Mouse (Mus musculus): ENCODE results near the gene Zfp937. TPM values are rescaled to one million over a fixed set of nuclear protein-coding genes. Genes with fewer than 3 reads are reported as not detected.
"Not testable (repeated sequence)": the region's sequence is repeated elsewhere in the genome, so short reads cannot be mapped to it uniquely, and the experiment has no call there.

Gene Zfp937
- polyA plus RNA-seq (2016; fragmentation: Nextera tagmentation; extraction: Ambion mirVana): 10.2 and 10.6 TPM in 2 replicates

DNA sequence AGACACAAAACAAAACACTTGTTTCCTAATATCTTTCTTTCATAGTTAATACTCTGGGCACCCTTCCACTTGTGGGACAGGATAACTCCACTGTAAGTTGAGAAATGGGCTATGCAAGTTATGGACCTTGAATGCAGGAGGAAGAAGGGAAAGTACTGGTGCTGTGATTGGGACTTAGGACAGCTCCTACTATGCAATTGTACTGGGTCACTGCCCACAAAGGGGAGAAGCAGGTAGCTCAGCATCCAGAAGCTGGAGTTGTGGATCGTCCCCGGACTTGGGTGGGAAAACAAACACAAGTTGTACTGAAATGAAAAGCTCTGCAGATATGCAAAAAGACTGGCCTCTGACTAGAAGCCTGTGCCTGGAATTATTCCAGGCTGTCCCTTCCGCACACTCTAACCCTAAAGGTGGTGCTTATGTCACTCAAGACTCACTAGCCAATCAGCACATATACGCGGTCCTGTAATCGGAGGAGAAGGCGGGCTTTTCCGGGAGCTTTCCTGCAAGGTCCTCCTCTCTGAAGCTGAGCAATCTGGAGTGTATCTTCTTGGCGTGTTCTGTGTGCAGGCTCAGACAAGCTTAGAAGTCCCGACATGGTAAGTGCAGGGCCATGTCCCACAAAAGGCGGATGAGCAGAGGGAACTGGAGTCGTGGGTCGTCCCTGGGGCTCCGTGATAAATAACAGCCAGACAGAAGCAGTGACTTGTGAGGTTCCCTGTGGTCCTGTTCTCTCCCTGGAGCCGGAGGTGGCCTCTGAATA, at the start of gene Zfp937:
TSS of gene Zfp937 (plus strand) at position 474 of the 763 bp plus-strand sequence.
- WGBS: 3% methylated on average over 15 of the region's 15 CpGs
- H3K9ac ChIP-seq (replicated peaks): peak within 1 kb of the TSS; percentile 37
- H3K4me1 ChIP-seq; H3K9me3 ChIP-seq; H3K36me3 ChIP-seq; H3K27ac ChIP-seq (replicated peaks); H3K27me3 ChIP-seq: not testable (repeated sequence)
- peak within 1 kb of the TSS; percentile 48 for H3K4me2 ChIP-seq (replicated peaks)
- peak within 1 kb of the TSS; percentile 47 for H3K4me3 ChIP-seq
- peak; percentile 100 for ATAC-seq (ENCODE audit: low FRiP score, low read depth)

DNA sequence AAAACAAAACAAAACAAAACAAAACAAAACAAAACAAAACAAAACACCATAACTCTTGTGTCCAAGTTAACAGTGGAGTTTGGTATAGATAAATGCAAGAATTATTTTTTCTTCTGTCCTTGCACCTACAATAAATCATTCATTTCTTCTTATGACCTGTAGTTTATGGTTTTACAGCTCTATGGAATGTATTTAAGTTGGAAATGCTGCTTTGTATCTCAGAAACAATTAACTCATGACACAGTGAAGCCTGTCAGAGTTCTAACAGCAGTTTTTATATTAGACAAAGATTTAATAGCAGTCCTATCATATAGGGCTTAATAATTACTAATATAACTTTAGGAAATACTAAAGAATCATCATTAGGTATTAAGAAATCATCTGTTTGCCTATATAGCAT, 44.0 kb upstream of the Zfp937 start:
- no peak overlapping the region for H3K27ac ChIP-seq (replicated peaks)
- H3K9me3 ChIP-seq: peaks cover 13% of the 10 kb centered on the region; the same call in 1 of the 2 replicates
- H3K36me3 ChIP-seq: no peaks in the 10 kb centered on the region
- H3K4me1 ChIP-seq: no peaks in the 10 kb centered on the region
- ATAC-seq (ENCODE audit: low FRiP score, low read depth): no peak
- no peak overlapping the region for H3K4me3 ChIP-seq
- no peaks in the 10 kb centered on the region for H3K27me3 ChIP-seq
- H3K4me2 ChIP-seq (replicated peaks): no peak overlapping the region
- H3K9ac ChIP-seq (replicated peaks): no peak overlapping the region

DNA sequence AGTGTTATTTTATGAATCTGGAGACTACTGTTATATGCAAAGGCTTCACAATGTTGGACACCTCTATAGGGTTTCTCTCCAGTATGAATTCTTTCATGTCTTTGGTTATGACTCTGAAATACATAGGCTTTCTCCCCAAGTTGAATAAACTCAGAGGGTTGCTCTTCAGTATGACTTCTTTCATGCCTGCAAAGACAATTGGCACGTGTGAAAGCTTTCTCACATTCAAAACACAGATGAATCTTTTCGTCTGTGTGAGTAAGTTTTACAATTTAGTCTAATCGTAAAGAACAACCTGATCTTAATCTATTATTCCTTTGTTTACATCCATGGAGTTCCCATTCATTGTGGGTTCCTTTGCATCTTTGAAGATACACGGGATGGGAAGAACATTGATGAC, 38.3 kb upstream of the Zfp937 start, which contains the start of gene Gm10770:
TSS of gene Gm10770 (minus strand) at position 101 of the 400 bp plus-strand sequence.
- not testable (repeated sequence) for H3K9ac ChIP-seq (replicated peaks); H3K4me2 ChIP-seq (replicated peaks); H3K4me3 ChIP-seq; H3K36me3 ChIP-seq; H3K4me1 ChIP-seq; H3K27me3 ChIP-seq; ATAC-seq (ENCODE audit: low FRiP score, low read depth); H3K27ac ChIP-seq (replicated peaks)
- H3K9me3 ChIP-seq: peaks cover 15% of the 10 kb centered on the region; the same call in 1 of the 2 replicates
- 82% methylated on average over 4 of the region's 4 CpGs for WGBS

DNA sequence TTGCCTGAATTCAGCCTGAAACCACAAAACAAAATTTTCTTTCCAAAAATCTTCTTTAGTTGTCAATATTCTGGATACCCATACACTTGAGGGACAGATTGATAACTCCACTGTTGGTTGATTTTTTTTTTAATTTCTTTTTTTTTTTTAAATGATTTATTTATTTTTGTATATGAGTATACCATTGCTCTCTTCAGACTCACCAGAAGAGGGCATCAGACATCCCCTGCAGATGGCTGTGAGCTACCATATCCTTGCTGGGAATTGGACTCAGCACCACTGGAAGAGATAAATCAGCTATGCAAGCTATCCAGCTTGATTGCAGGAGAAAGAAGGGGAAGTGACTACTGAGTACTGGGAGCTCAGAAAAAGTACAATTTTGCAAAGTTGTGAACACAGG, 36.8 kb upstream of the Zfp937 start:
- H3K9me3 ChIP-seq: peaks cover 15% of the 10 kb centered on the region; the same call in 1 of the 2 replicates
- ATAC-seq (ENCODE audit: low FRiP score, low read depth); H3K36me3 ChIP-seq; H3K27me3 ChIP-seq; H3K4me1 ChIP-seq; H3K4me3 ChIP-seq; H3K9ac ChIP-seq (replicated peaks); H3K27ac ChIP-seq (replicated peaks); H3K4me2 ChIP-seq (replicated peaks): not testable (repeated sequence)

DNA sequence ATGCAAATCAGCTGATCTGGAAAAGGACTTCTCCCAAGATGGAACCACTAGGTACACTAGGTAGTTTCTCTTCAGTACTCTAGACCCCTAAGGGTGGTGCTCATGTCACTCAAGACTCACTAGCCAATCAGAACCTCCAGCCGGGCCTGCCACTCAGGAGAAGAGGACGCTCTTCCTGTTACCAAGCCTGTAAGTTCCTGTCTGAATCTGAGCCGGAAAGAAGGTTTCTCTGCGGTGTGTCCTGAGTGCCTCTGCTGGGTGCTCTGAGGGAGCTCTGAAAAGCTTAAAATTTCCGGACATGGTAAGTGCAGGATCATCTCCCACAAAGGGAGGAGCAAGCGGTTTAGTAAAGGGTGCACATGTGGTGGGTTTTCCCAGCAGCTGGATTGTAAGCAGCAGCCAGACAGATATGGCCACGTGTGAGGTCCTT, 36.3 kb upstream of the Zfp937 start, which contains the start of gene Gm14139:
TSS of gene Gm14139 (plus strand) at position 186 of the 430 bp plus-strand sequence.
- H3K4me1 ChIP-seq; ATAC-seq (ENCODE audit: low FRiP score, low read depth); H3K36me3 ChIP-seq; H3K27me3 ChIP-seq; H3K9ac ChIP-seq (replicated peaks); H3K4me3 ChIP-seq; H3K27ac ChIP-seq (replicated peaks); H3K4me2 ChIP-seq (replicated peaks): not testable (repeated sequence)
- peaks cover 15% of the 10 kb centered on the region; the same call in 1 of the 2 replicates for H3K9me3 ChIP-seq
- WGBS: 81% methylated on average over 7 of the region's 7 CpGs

DNA sequence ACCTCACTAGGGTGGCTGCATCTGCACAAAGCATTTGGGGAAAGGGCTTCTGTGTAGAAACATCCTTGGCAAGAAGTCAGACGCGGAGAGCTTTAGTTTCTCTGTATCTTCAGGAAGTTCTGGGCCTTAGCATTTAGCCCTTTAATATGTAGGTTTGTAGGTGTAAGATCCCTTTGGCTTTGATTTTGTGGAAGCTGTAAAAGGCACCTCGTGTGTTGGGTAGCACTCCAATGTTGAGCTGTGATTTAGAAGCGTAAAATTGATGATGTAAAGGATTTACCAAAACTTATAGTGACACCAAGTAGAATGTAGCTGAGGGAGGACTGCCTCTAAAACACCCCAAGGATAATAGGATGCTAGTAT, 471 bp downstream of the Zfp937 start:
- ATAC-seq (ENCODE audit: low FRiP score, low read depth): not testable (repeated sequence)
- 24% methylated on average over 4 of the region's 4 CpGs for WGBS

DNA sequence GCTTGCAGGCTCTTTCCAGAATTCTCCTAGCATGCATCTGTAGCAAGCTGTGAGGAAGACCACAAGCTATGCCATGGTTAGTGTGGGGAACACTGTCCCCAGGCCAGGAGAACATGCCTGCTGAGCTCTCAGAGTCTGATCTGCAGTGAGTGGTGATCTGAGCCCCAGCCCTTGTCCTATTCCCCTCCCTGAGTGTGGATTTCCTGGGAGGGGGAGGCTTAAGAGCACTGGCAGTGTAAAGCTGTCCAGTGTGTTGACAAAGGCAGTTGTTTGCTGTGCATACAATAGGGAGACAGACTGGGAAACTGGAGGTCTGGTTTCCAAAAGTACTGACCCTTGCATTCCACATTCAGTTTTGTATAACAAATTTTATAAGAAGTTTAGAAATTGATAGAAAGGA, 5.4 kb downstream of the Zfp937 start:
- H3K27ac ChIP-seq (replicated peaks); H3K4me1 ChIP-seq; H3K9me3 ChIP-seq; H3K36me3 ChIP-seq; H3K4me3 ChIP-seq; H3K4me2 ChIP-seq (replicated peaks); ATAC-seq (ENCODE audit: low FRiP score, low read depth); H3K9ac ChIP-seq (replicated peaks); H3K27me3 ChIP-seq: not testable (repeated sequence)

More for the DNA sequence above, 471 bp downstream of the Zfp937 start:
- peak overlapping the region; percentile 48 for H3K4me2 ChIP-seq (replicated peaks)
- H3K9ac ChIP-seq (replicated peaks): peak overlapping the region; percentile 37
- not testable (repeated sequence) for H3K27ac ChIP-seq (replicated peaks); H3K4me1 ChIP-seq; H3K9me3 ChIP-seq; H3K27me3 ChIP-seq; H3K36me3 ChIP-seq
- peak overlapping the region; percentile 47 for H3K4me3 ChIP-seq

DNA sequence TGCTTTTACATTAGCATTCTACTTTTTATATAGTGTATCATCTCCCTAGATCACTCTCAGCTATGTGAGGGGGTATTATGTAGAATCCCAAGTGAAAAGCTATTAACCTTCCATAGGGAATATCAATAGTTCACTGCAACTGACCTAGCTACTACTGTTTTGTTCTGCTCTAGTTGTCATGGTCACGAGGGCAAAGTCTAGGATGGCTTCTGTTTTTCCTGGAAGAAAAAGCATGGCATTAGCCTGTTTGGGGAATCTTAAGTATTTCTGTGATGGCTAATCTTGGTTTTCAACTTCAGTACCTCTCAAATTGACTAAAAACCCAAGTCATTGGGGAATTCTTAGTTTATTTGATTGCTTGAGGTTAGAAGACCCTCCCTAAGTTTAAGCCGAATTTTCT, 25.3 kb downstream of the Zfp937 start:
- Histone ChIP-seq H3K36me3 (peaks cover 7% of the 10 kb centered on the region), H3K27me3 (no peaks in the 10 kb centered on the region), H3K9me3 (peaks cover 36% of the 10 kb centered on the region), H3K4me1 (no peaks in the 10 kb centered on the region), H3K27ac (replicated peaks) (no peak overlapping the region), H3K4me2 (replicated peaks) (no peak overlapping the region), H3K9ac (replicated peaks) (no peak overlapping the region), H3K4me3 (no peak overlapping the region)
- ATAC-seq (ENCODE audit: low FRiP score, low read depth): no peak
- whole genome bisulfite sequencing: 88% methylated on average over 2 of the region's 2 CpGs

DNA sequence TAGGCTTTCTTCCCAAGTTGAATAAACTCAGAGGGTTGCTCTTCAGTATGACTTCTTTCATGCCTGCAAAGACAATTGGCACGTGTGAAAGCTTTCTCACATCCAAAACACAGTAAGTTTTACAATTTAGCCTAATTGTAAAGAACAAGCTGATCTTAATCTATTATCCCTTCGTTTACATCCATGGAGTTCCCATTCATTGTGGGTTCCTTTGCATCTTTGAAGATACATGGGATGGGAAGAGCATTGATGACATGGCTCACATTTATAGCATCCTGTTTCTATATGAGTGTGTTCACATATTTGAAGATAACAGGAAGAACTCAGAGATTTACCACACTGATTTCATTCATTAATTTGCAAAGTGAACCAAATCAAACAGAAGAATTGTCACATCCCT, 37.6 kb downstream of the Zfp937 start, which contains the start of gene Gm21994:
TSS of gene Gm21994 (minus strand) at position 101 of the 400 bp plus-strand sequence.
- 62% methylated on average over 2 of the region's 2 CpGs for WGBS
- ATAC-seq (ENCODE audit: low FRiP score, low read depth): not testable (repeated sequence)

DNA sequence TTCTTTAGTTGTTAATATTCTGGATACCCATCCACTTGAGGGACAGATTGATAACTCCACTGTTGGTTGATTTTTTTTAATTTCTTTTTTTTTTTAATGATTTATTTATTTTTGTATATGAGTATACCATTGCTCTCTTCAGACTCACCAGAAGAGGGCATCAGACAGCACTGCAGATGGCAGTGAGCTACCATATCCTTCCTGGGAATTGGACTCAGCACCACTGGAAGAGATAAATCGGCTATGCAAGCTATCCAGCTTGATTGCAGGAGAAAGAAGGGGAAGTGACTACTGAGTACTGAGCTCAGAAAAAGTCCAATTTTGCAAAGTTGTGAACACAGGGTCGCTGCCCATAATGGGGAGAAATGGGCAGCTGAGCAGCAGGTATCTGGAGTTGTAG, 39.0 kb downstream of the Zfp937 start:
- WGBS: 68% methylated on average over 2 of the region's 2 CpGs
- H3K4me1 ChIP-seq; H3K36me3 ChIP-seq; H3K4me2 ChIP-seq (replicated peaks); H3K9me3 ChIP-seq; H3K9ac ChIP-seq (replicated peaks); ATAC-seq (ENCODE audit: low FRiP score, low read depth); H3K27ac ChIP-seq (replicated peaks); H3K4me3 ChIP-seq; H3K27me3 ChIP-seq: not testable (repeated sequence)

More for the DNA sequence above, 37.6 kb downstream of the Zfp937 start, which contains the start of gene Gm21994:
- not testable (repeated sequence) for H3K4me1 ChIP-seq; H3K9ac ChIP-seq (replicated peaks); H3K4me3 ChIP-seq; H3K27ac ChIP-seq (replicated peaks); H3K9me3 ChIP-seq; H3K27me3 ChIP-seq; H3K4me2 ChIP-seq (replicated peaks); H3K36me3 ChIP-seq

DNA sequence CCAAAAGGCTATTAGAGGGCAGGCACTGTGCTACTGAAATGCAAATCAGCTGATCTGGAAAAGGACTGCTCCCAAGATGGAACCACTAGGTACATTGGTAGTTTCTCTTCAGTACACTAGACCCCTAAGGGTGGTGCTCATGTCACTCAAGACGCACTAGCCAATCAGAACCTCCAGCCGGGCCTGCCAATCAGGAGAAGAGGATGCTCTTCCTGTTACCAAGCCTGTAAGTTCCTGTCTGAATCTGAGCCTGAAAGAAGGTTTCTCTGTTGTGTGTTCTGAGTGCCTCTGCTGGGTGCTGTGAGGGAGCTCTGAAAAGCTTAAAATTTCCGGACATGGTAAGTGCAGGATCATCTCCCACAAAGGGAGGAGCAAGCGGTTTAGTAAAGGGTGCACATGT, 39.4 kb downstream of the Zfp937 start, which contains the start of gene Gm14124:
TSS of gene Gm14124 (plus strand) at position 227 of the 400 bp plus-strand sequence.
- not testable (repeated sequence) for ATAC-seq (ENCODE audit: low FRiP score, low read depth); H3K4me2 ChIP-seq (replicated peaks); H3K4me1 ChIP-seq; H3K27me3 ChIP-seq; H3K9ac ChIP-seq (replicated peaks); H3K4me3 ChIP-seq; H3K27ac ChIP-seq (replicated peaks); H3K36me3 ChIP-seq; H3K9me3 ChIP-seq
- 77% methylated on average over 4 of the region's 4 CpGs for WGBS

Data from midbrain, embryonic 12.5 days (tissue).